Mouse (Mus musculus): ENCODE results near the gene Dbndd2. TPM values are rescaled to one million over a fixed set of nuclear protein-coding genes. Genes with fewer than 3 reads are reported as not detected.

Gene Dbndd2
- polyA plus RNA-seq, 1 experiment from 2014 or later, result 13.1 TPM

DNA sequence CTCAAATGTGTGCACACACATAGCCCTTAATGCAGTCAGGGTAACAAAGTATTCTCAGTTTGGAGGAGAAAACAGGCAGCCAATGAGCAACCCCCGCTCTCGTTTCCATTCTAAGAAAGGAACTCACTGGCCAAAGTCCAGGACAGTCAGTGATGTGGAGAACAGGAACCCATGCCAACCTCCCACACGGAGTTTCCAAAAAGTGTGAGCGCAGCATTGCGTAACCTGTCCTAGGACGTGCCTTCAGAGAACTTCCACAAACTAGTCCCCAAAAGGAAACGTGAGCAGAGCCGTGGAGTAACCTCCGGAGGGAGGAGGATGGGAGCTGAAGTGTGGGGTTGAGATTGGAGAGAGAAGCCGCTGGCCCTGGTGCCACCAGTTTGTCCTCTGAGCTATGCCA, 31.1 kb upstream of the Dbndd2 start:
- H3K27me3 ChIP-seq (ENCODE audit: control insufficient read depth, insufficient read depth, low read length), result no peaks in the 10 kb centered on the region
- H3K9ac ChIP-seq (ENCODE audit: low read length), result no peak overlapping the region
- H3K27ac ChIP-seq (replicated peaks in 1 of 2; ENCODE audit: control insufficient read depth in 1 of 2, insufficient read depth in 1 of 2, low read depth in 2 of 2, low read length in 2 of 2), result peak overlapping the region; percentile 48 to 49
- H3K4me1 ChIP-seq (ENCODE audit: control insufficient read depth in 2 of 2, insufficient read depth in 2 of 2, low read length in 2 of 2), result peaks cover 38 to 56% of the 10 kb centered on the region in 2 experiments
- ATAC-seq (ENCODE audit: insufficient number of reproducible peaks, insufficient read depth, low FRiP score, low read depth), result no peak
- WGBS, result 45% methylated on average over 10 of the region's 10 CpGs
- peak overlapping the region; percentile 29 for H3K4me2 ChIP-seq (ENCODE audit: low read length)
- no peaks in the 10 kb centered on the region for H3K36me3 ChIP-seq (ENCODE audit: control insufficient read depth, insufficient read depth, low read length)
- H3K4me3 ChIP-seq (ENCODE audit: control insufficient read depth in 1 of 2, insufficient read depth in 1 of 2, low read depth in 1 of 2, low read length in 2 of 2), result no peak overlapping the region
- peaks cover 5% of the 10 kb centered on the region; the same call in 1 of the 2 replicates for H3K9me3 ChIP-seq (ENCODE audit: control insufficient read depth, low read length)

DNA sequence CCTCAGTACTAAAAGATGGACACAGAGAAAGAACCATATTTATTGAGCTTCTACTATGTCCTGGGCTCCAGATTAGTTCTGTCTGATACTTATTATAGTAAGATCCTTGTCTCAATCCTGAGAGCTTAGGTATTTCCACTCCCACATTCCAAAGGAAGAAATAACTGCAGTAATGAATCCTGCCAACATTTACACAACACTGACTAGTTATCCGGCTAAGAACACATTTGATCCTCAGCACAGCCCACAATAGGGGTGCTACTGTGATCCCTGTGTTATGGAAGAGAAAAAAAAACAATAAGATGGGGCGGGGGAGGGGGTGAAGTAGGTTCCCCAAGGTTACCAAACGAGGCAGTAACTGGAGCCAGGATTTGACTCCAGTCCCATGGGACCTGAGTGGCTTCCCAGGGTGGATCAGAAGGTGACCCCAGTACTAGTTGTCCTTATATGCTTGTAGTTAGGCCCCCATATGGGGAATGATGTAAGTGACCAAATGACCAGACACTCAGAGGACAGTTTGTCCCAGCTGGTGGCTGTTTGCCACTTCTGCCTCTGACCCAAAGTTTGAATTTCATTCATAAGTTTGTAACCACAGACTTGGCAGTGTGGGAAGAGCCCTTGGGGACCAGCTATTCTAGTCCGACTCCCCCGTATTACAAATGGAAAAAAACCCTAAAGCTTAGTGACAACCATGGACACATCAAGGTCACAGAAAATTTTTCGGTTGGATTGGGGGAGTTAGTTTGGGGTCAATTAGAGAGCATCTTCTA, 30.3 kb upstream of the Dbndd2 start:
- Histone ChIP-seq H3K36me3 (ENCODE audit: control insufficient read depth, insufficient read depth, low read length) (no peaks in the 10 kb centered on the region), H3K9ac (ENCODE audit: low read length) (no peak overlapping the region), H3K27ac (replicated peaks in 1 of 2; ENCODE audit: control insufficient read depth in 1 of 2, insufficient read depth in 1 of 2, low read depth in 2 of 2, low read length in 2 of 2) (peak overlapping the region in 1 of 2 experiments; percentile 48; a peak in 2 of 4 replicates), H3K27me3 (ENCODE audit: control insufficient read depth, insufficient read depth, low read length) (no peaks in the 10 kb centered on the region), H3K4me2 (ENCODE audit: low read length) (peak overlapping the region; percentile 29; the same call in 1 of the 2 replicates), H3K4me1 (ENCODE audit: control insufficient read depth in 2 of 2, insufficient read depth in 2 of 2, low read length in 2 of 2) (peaks cover 38 to 54% of the 10 kb centered on the region in 2 experiments), H3K9me3 (ENCODE audit: control insufficient read depth, low read length) (no peaks in the 10 kb centered on the region), H3K4me3 (ENCODE audit: control insufficient read depth in 1 of 2, insufficient read depth in 1 of 2, low read depth in 1 of 2, low read length in 2 of 2) (no peak overlapping the region)
- ATAC-seq (ENCODE audit: insufficient number of reproducible peaks, insufficient read depth, low FRiP score, low read depth), result no peak
- 68% methylated on average over 6 of the region's 6 CpGs for WGBS

DNA sequence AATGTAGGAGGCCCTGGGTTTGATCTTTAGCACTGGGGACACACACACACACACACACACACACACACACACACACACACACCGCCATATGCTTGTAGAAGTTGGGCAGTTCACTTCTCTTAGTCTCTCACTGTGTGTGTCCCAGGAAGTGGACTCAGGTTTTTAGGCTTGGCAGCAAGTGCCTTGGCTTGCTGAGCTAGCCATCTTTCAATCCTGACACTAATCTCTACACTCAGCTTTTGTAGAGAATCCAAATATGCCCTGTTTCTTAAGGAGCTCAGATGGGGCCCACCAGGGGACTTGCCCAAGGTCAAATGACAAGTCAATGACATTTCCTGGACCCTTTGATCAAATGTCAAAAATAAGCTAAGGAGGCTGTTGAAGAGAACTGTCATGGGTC, 29.5 kb upstream of the Dbndd2 start:
- WGBS, result 79% methylated on average over 1 of the region's 1 CpGs
- H3K36me3 ChIP-seq (ENCODE audit: control insufficient read depth, insufficient read depth, low read length), result no peaks in the 10 kb centered on the region
- H3K4me3 ChIP-seq (ENCODE audit: control insufficient read depth in 1 of 2, insufficient read depth in 1 of 2, low read depth in 1 of 2, low read length in 2 of 2), result no peak overlapping the region
- H3K27ac ChIP-seq (replicated peaks in 1 of 2; ENCODE audit: control insufficient read depth in 1 of 2, insufficient read depth in 1 of 2, low read depth in 2 of 2, low read length in 2 of 2), result no peak overlapping the region
- peaks cover 38 to 54% of the 10 kb centered on the region in 2 experiments for H3K4me1 ChIP-seq (ENCODE audit: control insufficient read depth in 2 of 2, insufficient read depth in 2 of 2, low read length in 2 of 2)
- no peak overlapping the region for H3K9ac ChIP-seq (ENCODE audit: low read length)
- no peaks in the 10 kb centered on the region for H3K9me3 ChIP-seq (ENCODE audit: control insufficient read depth, low read length)
- no peaks in the 10 kb centered on the region for H3K27me3 ChIP-seq (ENCODE audit: control insufficient read depth, insufficient read depth, low read length)
- no peak overlapping the region for H3K4me2 ChIP-seq (ENCODE audit: low read length)
- ATAC-seq (ENCODE audit: insufficient number of reproducible peaks, insufficient read depth, low FRiP score, low read depth), result no peak

DNA sequence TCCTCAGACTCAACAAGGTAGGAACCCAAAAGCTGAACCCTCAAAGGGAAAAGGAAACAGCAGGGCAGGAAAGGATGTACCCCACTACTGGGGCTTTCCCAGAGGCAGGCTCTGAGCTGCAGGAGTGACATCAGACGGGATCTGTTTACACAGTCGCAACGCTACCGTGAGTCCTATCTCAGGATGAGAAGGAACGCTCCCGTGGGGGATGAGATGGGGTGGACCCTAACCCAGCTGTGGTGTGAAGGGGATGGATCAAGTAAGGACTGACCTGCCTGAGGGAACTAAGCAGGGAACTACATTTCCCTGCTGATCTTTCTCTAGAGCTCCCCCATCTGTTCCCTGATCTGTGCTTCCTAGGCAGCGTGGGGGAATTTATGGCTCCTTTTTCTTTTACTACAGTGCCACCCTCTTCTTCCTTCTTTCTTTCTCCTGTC, 29.0 kb upstream of the Dbndd2 start, which contains the start of gene Sys1:
Gene Sys1 (plus strand): TSS at position 101 of the 437 bp plus-strand sequence.
- WGBS, result 4% methylated on average over 7 of the region's 7 CpGs
- no peaks in the 10 kb centered on the region for H3K27me3 ChIP-seq (ENCODE audit: control insufficient read depth, insufficient read depth, low read length)
- no peaks in the 10 kb centered on the region for H3K36me3 ChIP-seq (ENCODE audit: control insufficient read depth, insufficient read depth, low read length)
- peak within 1 kb of the TSS; percentile 55; the same call in 1 of the 2 replicates for H3K9ac ChIP-seq (ENCODE audit: low read length)
- H3K4me3 ChIP-seq (ENCODE audit: control insufficient read depth in 1 of 2, insufficient read depth in 1 of 2, low read depth in 1 of 2, low read length in 2 of 2), result no peak within 1 kb of the TSS
- no peak for ATAC-seq (ENCODE audit: insufficient number of reproducible peaks, insufficient read depth, low FRiP score, low read depth)
- H3K9me3 ChIP-seq (ENCODE audit: control insufficient read depth, low read length), result no peaks in the 10 kb centered on the region
- peaks cover 38 to 54% of the 10 kb centered on the region in 2 experiments for H3K4me1 ChIP-seq (ENCODE audit: control insufficient read depth in 2 of 2, insufficient read depth in 2 of 2, low read length in 2 of 2)
- peak within 1 kb of the TSS; percentile 46 for H3K4me2 ChIP-seq (ENCODE audit: low read length)
- H3K27ac ChIP-seq (replicated peaks in 1 of 2; ENCODE audit: control insufficient read depth in 1 of 2, insufficient read depth in 1 of 2, low read depth in 2 of 2, low read length in 2 of 2), result 0 out of 4 replicates have a peak within 1 kb of the TSS, but pooled peaks of 1 of the 2 experiments have one; percentile 6

DNA sequence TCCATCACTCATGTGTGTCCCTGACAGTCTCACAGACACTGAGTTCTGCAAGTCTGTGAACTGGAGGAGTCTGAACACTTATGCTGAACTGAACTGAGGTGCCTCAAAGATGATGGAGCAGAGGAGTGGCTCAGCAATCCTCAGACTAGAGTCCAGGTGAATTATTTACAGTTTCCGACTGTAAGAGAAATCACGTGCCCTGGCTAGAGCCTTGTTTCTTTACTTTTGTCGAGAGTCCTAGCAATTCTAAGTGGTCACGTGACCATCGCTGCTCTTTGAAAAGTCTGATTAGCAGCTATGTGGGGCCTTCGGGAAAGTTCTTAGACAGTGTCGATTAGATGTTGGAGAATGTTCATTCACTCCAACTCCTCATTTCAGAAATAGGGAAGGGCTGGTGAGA, 28.0 kb upstream of the Dbndd2 start:
- Histone ChIP-seq H3K4me3 (ENCODE audit: control insufficient read depth in 1 of 2, insufficient read depth in 1 of 2, low read depth in 1 of 2, low read length in 2 of 2) (no peak overlapping the region), H3K9me3 (ENCODE audit: control insufficient read depth, low read length) (no peaks in the 10 kb centered on the region), H3K4me2 (ENCODE audit: low read length) (no peak overlapping the region), H3K27ac (replicated peaks in 1 of 2; ENCODE audit: control insufficient read depth in 1 of 2, insufficient read depth in 1 of 2, low read depth in 2 of 2, low read length in 2 of 2) (no peak overlapping the region), H3K27me3 (ENCODE audit: control insufficient read depth, insufficient read depth, low read length) (no peaks in the 10 kb centered on the region), H3K9ac (ENCODE audit: low read length) (no peak overlapping the region), H3K36me3 (ENCODE audit: control insufficient read depth, insufficient read depth, low read length) (peaks cover 5% of the 10 kb centered on the region), H3K4me1 (ENCODE audit: control insufficient read depth in 2 of 2, insufficient read depth in 2 of 2, low read length in 2 of 2) (peaks cover 30 to 45% of the 10 kb centered on the region in 2 experiments)
- no peak for ATAC-seq (ENCODE audit: insufficient number of reproducible peaks, insufficient read depth, low FRiP score, low read depth)
- WGBS, result 54% methylated on average over 7 of the region's 7 CpGs

DNA sequence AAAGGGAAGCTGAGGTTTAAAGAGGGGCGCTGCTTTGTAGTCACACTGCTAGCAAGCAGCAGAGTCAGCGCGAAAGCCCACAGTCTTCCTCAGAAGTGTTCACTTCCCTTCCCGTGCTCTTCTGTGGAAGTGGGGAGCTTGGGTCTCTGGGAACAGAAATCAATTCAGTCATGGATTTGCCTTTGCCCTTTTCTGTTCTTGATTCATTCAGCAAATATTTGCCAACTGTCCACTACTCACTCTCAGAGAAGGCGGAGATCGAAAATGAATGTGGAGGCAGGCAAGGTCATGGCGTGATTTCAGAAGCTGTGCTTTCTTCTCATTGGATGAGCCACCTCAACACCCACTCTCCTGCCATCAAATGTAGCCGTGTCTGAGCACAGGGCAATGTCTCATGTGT, 27.4 kb upstream of the Dbndd2 start:
- Histone ChIP-seq H3K36me3 (ENCODE audit: control insufficient read depth, insufficient read depth, low read length) (peaks cover 11% of the 10 kb centered on the region), H3K27ac (replicated peaks in 1 of 2; ENCODE audit: control insufficient read depth in 1 of 2, insufficient read depth in 1 of 2, low read depth in 2 of 2, low read length in 2 of 2) (no peak overlapping the region), H3K9ac (ENCODE audit: low read length) (no peak overlapping the region), H3K9me3 (ENCODE audit: control insufficient read depth, low read length) (no peaks in the 10 kb centered on the region), H3K27me3 (ENCODE audit: control insufficient read depth, insufficient read depth, low read length) (no peaks in the 10 kb centered on the region), H3K4me1 (ENCODE audit: control insufficient read depth in 2 of 2, insufficient read depth in 2 of 2, low read length in 2 of 2) (peaks cover 25 to 39% of the 10 kb centered on the region in 2 experiments), H3K4me2 (ENCODE audit: low read length) (no peak overlapping the region), H3K4me3 (ENCODE audit: control insufficient read depth in 1 of 2, insufficient read depth in 1 of 2, low read depth in 1 of 2, low read length in 2 of 2) (no peak overlapping the region)
- ATAC-seq (ENCODE audit: insufficient number of reproducible peaks, insufficient read depth, low FRiP score, low read depth), result no peak
- WGBS, result 84% methylated on average over 8 of the region's 8 CpGs

DNA sequence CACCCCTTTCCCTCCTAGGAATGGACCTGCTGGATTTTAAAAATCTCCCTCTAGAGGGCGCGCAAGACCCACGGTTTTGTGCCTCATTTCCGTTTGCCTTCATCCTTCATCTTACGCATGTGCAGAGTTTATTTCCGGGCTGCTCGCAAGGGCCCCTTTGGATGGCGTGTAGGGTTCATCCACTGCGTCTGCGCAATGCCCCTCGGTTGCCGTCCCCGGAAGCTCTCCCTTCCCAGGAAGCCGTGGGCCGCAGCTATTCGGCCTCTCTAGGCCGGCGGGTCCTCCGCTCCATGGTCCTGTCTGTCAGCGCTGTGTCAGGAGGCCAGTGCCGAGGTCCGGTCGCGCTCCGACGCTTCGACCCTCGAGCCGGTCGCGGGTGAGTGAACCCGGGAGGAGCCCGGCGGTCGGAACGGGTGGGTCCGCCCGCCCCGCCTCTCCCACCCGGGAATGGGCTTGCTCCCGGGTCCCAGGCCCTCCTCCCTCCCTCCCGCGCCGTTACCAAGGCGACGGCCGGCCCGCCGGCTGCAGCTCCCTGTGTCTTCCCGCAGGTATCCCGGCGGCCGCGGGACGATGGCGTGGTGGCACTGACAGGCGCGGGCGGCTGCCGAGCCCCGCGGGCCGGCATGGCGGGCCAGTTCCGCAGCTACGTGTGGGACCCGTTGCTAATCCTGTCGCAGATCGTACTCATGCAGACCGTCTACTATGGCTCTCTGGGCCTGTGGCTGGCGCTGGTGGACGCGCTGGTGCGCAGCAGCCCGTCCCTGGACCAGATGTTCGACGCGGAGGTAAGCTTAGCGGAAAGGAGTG, 25.0 kb upstream of the Dbndd2 start, which contains the start of gene Gm20458:
Gene Gm20458 (plus strand): TSS at position 223 of the 807 bp plus-strand sequence.
- ATAC-seq (ENCODE audit: insufficient number of reproducible peaks, insufficient read depth, low FRiP score, low read depth), result peak; percentile 98
- Histone ChIP-seq H3K27me3 (ENCODE audit: control insufficient read depth, insufficient read depth, low read length) (no peaks in the 10 kb centered on the region), H3K4me3 (ENCODE audit: control insufficient read depth in 1 of 2, insufficient read depth in 1 of 2, low read depth in 1 of 2, low read length in 2 of 2) (peak within 1 kb of the TSS; percentile 71 to 79), H3K9me3 (ENCODE audit: control insufficient read depth, low read length) (no peaks in the 10 kb centered on the region), H3K27ac (replicated peaks in 1 of 2; ENCODE audit: control insufficient read depth in 1 of 2, insufficient read depth in 1 of 2, low read depth in 2 of 2, low read length in 2 of 2) (peak within 1 kb of the TSS in 1 of 2 experiments; percentile 59; a peak in 3 of 4 replicates), H3K36me3 (ENCODE audit: control insufficient read depth, insufficient read depth, low read length) (peaks cover 35% of the 10 kb centered on the region), H3K4me1 (ENCODE audit: control insufficient read depth in 2 of 2, insufficient read depth in 2 of 2, low read length in 2 of 2) (peaks cover 9 to 15% of the 10 kb centered on the region in 2 experiments), H3K9ac (ENCODE audit: low read length) (peak within 1 kb of the TSS; percentile 75), H3K4me2 (ENCODE audit: low read length) (peak within 1 kb of the TSS; percentile 84)
- WGBS, result under 1% methylated on average over 75 of the region's 79 CpGs

All from heart, embryonic 14.5 days (tissue).